Mouse (Mus musculus): Measurements from ENCODE around the gene Alox12.

Alox12 gene

DNA sequence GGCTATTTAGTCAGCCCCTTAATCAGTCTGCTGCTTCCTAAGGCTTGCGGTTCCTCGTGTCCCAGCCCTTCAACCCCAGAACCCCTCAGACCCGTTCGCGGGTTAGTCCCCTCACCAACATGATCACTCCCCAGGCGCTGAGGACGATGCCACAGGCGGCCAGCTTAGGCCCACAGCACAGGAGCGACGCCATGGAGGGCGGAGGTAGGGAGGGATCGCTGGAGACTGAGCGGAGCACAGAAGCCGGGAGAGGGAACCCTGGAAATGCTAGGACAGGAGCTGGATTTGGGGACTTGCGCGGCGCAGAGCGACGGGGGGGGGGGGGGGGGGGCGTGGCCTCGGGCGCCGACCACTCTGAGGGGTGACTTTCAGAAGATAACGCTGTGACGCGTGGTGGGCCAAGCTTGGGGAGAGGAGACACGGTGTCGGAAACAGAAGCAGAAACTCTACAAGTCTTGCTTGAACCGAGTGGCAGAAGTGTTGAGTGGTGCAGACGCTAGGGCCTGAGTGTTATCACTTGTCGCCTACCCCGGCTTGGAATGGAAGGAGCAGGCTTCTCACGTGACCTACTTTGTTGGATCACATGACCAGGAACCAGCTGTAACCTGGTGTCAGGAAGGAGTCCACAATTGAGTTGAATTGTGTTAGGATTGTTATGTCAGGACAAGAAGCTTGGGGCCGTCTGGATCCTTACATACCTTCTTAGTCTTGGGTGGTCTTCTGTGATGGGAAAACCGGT, 15.4 kb downstream of the Alox12 start, which contains the start of the genes Gm21988 and Rnasek:
TSS of gene Gm21988 (minus strand) at position 290 of the 739 bp plus-strand sequence.
TSS of gene Rnasek (minus strand) at position 302 of the 739 bp plus-strand sequence.
- DNase-seq (ENCODE audit: low read depth, low spot score): peak; percentile 90

DNA sequence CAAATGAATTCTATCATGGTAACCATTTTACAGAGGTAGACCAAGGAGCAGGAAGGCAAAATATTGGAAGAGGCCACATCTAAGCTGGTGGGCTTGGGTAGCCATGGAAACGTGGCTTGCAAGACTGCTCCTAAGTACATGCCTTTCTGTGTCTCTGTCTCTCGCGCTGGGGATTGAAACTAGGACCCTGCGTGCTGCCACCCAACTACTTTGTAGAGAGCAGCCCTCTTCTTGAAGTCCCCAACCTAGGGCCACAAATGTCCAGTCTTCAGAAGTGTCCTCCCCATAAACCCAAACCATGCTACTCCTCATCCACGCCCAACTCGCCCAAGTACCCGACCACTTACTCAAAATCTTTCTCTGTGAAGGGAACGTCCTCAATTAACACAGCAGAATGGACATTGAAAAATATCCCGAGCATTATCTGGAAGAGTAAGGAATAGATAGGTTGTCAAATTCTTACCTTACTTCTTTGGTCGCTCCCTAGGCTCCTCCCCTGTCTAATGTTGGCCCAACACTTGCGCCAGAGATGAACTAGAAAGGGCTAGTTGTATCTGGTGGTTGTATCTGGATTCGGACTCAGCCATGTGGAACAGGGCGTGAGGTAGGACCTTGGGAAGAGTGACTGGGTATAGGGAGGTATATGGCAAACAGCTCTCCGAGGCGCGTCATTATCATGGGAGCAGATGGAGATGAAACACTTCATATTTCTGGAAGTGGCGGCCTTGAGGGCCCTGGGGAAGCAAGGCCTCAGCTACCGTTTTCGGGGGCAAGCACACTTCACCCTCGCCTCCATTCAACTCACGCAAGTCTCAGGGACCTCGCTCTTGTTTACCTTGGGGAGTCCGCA, 16.3 kb downstream of the Alox12 start:
- DNase-seq (ENCODE audit: low read depth, low spot score): no peak

DNA sequence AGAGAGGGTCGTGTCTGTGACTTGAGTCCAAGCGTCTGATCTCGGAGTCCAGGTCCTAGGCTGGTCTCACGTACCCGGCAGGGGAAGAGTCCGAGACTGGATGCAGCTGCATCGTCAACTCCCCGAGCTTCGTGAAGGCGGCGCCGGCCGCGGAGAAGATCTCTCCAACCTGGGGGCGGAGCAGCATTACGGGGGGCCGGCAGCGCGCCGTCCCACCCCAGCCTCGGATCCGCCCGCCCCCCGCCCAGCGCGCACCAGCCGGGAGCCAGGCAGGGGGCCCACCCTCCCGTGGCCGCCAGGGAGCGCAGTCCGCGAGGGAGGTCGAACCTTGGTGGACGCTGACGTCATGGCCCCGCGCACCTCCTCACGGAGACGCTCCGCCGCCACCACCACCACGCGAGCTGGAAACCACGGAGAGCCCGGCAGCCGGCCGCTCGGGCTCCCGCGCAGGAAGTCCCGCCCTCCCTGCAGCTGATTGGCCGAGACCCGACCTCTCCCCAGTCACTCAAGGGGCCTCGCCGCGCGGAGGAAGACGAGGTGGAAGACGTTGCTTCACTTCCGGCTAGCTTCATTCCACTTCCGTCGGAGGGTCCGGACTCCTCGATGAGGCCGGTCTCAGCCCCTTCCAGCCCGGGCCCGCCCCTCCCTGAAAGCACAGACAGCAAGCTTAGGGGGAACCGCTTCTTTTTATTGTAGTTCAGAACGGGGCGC, 17.5 kb downstream of the Alox12 start, which contains the start of gene 0610010K14Rik:
TSS of gene 0610010K14Rik (minus strand) at position 458 of the 711 bp plus-strand sequence.
- peak; percentile 97 for DNase-seq (ENCODE audit: low read depth, low spot score)

DNA sequence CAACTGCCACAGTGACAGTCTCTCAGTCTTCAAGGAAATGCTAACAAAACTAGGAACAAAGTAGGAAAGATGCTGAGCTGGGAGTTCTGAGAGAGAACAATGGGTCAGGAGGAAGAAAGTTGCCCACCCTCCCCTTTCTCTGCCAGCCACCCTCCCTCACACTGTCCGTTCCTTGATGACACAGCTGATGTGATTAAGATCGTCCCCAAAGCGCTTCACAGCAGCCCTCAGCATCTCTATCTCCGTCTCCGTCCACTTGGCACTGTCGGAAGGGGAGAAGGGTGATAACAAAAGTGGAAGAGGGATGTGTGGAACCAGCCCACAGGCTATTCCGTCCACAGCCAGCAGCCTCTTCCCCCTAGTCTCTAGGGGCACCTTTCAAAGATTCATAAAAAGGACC, 18.4 kb downstream of the Alox12 start:
- no peak for DNase-seq (ENCODE audit: low read depth, low spot score)

DNA sequence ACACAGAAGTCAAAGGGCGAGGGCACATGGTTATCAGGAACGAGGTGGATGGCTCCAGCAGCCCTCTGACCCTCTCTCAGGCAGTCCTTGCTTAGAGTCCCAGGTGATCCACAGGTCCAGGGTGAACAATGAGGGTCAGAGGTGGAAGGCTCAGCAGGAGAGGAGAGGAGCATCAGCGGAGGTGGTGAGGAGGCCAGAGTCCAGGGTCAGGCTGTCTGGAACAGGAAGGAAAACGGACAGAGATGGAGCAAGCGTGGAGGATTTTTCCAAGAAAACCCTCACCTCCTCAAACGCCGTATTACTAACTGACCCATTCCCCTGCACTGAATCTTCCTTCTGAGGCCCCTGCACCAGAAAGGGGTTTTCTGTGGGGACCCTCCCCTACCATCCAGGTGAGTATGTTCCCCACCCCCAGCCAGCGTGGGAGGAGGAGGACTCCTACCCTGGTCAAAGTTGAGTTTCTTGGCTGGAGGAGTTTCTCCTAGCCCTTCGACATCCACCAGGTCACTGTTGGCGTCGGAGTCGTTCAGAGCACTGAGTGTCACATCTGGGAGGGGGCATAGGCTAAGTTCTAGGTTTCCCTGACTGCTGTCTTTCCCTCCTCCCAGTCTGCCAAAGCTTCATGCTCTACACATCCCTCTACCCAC, 19.8 kb downstream of the Alox12 start:
- DNase-seq (ENCODE audit: low read depth, low spot score): no peak

DNA sequence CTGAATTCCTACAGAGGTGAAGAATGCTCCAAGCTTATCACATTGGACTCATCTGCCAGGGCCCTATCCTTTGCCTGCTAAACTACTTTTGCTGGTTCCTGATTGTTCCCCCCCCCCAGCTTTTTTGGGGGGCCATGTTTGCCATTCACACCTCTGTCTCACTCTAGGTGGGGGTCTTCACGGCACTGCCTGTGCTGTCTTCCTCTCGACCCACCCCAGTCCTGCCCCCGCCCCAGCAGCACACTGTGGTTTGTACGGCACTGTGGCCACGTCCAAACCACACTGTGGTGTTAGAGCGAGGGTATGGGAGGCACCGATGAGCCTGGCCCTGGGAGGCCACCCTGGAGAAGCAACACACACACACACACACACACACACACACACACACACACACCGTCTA, 20.7 kb downstream of the Alox12 start:
- no peak for DNase-seq (ENCODE audit: low read depth, low spot score)

DNA sequence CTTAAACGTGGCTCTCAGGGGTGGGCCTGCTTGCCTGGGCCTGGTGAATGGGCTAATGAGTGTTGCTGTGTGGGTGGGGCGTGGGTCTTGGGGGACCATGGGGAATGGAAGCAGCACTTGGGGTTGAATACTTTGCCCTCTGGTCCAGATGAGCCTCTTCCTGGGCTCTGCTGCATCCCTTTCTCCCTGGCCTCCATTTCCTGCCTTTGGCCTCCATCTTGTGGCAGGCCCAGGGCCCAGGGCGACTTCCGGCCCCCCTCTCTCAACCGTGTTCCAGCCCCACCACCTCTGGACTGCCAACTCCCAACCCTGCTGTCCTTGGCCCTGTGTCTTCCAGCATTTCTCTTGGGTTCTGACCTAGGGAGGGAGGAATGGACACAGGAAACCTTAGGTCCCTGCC, 21.1 kb downstream of the Alox12 start:
- DNase-seq (ENCODE audit: low read depth, low spot score): no peak

DNA sequence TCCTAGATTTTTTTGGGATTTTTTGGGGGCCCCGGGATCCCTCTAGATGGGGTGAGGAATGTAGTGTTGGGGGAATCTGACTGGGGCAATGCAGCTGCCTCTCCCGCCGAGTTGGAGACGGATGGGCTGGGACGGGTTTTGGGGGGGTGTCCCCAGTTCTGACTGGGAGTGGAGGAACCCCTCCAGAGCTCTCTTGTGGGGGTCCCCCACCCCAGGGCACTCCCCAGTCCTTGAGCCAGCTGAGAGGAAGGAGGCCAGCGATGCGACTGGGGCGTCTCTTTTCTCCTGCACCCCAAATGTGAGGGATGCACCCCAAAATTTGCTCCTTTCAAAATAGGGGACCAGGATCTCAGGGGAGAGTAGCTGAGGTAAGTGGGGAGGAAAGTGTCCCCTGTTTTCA, 22.1 kb downstream of the Alox12 start:
- no peak for DNase-seq (ENCODE audit: low read depth, low spot score)

DNA sequence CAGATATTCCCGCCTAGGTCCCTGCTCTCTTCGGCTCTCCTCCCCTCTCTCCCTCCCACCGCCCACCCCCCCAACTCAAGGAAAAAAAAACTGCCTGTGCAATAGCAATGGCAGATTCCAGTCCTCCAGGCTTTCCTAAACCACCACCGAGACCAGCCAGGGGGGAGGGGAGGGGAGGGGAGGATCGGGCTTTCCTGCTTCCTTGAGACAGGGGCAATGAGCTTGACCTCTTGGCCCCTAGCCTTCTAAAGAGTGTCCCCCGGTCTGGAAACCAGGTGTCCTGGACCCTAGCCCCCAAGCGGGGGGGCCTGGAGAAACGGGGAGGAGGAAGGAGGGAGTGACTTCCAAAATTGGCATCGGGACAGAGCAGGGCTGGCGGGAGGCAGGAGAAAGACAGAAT, 22.6 kb downstream of the Alox12 start:
- peak; percentile 77 for DNase-seq (ENCODE audit: low read depth, low spot score)

DNA sequence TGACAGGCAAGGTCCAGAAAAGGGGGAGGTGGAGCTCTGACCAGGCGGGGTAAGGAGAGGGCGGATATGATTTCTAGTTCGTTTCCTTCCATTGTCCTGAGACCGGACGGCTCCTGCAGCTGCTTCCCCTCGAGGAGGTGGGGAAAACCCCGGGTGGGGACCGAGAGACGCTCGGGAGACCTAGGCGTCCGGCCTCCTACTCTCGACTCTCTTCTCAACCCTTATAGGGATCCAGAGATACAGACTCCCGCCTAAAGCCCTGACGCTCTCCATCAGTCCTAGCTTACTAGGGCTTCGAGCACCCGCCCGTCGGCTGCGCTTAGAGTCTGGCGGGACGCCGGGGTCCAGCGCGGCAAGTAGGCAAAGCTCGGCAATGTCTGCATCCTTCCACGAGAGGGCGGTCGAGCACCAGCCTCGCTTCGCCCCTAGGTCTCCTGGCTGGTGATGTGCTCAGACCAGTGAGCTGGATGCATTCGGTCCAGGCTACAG, 24.9 kb downstream of the Alox12 start:
- DNase-seq (ENCODE audit: low read depth, low spot score): peak; percentile 88

DNA sequence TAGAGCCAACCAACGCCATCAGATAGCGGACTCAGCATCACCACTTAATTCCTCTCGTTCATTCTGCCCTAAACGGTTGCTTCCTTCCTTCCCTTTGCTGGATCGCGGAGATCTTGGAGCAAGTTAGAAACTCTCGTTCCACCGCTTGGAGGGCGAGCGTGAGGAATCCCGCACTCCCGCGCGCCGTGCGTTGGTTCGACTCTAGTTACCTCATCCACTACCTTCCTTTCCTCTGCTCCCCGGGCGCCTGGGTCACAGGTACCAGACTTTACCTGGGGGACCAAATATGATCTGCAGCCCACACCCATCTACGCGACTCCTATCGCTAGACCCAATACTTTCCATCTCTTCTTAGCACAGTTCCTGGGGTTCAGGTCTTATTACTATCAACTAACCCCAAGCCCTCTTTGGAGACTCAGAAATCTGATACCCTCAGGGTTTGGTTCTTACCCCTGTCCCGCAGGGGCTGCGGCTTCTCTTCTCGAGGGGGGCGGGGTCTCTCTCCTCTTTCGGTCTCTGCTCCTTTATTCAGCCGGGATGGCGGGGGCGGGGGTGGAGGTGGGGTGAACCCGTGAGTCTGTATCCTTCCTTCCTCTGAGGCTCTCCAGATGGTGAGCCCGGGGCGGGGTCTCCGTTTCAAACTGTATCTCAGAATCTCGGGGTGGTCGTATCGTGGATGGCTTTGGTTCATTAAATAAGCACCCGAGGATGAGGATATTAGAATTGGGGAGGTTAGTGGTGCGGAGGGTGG, 25.7 kb downstream of the Alox12 start, which contains the start of gene Bcl6b:
TSS of gene Bcl6b (minus strand) at position 539 of the 751 bp plus-strand sequence.
- peak; percentile 46 for DNase-seq (ENCODE audit: low read depth, low spot score)

DNA sequence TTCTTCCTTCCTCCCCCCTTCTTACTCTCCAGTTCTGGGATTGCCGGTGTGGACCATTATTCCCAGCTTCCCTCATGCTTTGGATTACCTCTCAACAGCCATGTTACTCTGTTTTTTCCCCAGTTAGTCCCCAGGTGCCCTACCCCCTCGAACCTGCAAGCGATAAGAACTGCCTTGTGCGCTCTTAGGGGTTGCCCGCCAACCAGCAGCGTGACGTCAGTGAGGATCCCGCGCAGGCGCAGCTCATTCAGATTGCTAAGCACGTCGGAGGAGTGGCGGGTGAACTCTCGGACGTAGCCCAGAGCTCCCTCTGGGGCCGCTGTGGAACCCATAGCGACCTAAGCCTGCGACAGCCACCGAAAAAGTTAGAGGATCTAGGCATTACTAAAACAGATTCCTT, 26.3 kb downstream of the Alox12 start:
- peak; percentile 97 for DNase-seq (ENCODE audit: low read depth, low spot score)

DNA sequence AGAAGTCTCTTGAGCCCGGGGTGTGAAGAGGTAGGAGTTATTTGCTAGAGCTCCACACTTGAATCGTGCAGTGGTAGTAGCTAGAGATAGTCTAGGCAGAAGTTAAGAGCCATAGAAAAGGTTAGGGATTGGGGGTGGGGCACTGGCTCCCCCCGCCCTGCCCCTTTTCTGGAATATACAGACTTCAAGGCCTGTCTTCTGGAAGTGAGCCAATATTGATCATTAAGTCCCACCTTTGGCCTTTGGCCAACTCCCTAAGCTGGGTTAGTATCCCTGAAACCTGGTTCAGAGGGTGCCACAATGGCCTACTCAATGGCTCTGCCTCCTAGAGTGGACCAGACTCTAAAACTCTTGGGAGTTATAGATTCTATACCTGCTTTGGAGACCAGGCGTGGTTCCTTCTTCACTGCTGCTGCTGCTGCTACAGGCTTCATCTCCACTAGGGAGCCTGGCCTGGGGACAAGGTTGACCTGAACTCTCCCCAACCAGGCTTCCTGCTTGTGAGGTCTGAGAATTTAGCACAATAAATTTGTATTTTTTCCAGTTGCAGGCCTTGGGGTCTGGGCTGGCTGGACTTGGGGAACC, 27.4 kb downstream of the Alox12 start:
- no peak for DNase-seq (ENCODE audit: low read depth, low spot score)

DNA sequence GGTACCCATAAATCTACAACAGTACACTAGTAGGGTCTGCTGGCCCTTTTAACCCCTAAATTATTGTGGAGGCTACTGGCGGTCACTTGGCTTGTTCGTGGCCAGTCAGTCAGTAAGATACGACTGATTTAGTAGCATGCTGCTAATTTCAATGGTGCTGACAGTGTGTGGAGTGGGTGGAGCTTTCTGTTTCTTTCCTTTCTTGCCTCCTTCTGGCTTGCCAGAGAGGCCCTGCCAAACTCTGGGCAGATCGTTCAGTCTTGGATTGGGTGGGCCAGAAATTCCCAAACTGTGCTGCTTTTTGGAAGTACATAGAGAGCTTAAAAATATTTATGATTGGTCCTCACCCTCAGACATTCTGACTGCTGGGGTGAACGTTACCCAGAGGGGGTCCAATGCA, 28.0 kb downstream of the Alox12 start:
- no peak for DNase-seq (ENCODE audit: low read depth, low spot score)

DNA sequence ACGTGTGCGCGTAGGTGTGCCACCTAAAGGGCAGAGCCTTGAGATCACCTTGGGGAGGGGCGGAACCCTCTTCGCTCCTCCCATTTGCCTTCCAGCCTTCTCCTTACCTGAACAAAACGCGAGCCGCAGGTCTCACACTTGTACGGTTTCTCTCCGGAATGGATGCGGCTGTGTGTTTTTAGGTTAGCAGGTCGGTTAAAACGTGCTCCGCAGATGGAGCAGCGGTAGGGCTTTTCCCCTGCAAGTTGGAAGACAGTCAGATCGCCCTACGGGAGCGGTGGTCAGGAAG, 28.6 kb downstream of the Alox12 start:
- DNase-seq (ENCODE audit: low read depth, low spot score): peak; percentile 71

DNA sequence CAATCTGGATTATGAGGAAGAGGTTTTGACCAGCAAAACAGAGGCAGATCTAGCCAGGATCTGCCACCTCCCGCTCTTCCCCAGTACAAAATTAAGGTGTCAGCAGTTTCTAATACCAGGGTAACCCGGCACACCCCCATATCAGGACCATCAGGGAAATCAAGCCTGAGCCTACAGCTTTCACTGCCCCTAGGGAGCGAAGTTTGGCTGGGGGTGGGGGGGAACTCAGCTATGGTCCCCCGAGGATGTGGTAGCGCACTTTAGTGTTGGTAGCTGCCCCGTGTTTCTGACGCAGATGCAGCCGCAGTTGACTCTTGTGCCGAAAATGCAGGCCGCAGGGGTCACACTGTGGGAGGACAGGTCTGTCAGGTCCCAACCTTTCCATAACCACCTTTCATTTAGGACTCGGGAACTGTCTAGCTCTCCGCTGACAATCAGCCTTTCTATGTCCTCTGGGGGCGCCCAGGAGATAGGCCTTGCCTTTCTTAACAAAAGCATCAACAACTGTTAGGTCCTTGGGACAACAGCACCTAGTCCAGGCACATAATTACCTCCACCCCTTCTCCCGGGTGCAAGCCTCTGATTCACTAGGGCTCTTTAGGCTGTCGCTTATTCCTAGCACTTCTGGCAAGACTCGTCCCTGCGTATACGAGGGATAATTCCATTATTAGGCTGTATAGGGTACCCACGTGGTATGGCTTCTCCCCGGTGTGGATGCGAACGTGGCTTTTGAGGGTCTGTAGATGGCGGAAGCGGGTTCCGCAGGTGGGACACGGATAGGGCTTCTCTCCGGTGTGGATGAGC, 29.2 kb downstream of the Alox12 start:
- DNase-seq (ENCODE audit: low read depth, low spot score): peak; percentile 53

DNA sequence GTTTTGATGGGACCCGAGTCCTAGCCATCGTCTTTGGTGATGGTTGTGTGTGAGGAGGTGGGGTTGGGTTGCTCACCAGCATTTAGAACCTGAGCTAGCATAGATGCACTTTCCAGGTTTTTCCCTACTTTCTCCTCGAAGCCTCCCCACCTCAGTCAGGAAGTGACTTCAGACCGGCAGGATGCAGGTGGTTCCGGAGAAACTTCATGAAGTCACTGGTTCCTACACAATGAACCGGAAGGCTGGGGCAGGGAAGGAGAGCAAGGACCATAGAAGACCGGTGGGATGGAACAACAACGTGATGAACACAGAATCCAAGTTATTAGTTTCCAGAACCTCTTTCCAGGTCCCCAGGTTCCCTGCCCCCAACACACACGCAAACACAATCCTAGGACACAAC, 31.4 kb downstream of the Alox12 start:
- DNase-seq (ENCODE audit: low read depth, low spot score): no peak

DNA sequence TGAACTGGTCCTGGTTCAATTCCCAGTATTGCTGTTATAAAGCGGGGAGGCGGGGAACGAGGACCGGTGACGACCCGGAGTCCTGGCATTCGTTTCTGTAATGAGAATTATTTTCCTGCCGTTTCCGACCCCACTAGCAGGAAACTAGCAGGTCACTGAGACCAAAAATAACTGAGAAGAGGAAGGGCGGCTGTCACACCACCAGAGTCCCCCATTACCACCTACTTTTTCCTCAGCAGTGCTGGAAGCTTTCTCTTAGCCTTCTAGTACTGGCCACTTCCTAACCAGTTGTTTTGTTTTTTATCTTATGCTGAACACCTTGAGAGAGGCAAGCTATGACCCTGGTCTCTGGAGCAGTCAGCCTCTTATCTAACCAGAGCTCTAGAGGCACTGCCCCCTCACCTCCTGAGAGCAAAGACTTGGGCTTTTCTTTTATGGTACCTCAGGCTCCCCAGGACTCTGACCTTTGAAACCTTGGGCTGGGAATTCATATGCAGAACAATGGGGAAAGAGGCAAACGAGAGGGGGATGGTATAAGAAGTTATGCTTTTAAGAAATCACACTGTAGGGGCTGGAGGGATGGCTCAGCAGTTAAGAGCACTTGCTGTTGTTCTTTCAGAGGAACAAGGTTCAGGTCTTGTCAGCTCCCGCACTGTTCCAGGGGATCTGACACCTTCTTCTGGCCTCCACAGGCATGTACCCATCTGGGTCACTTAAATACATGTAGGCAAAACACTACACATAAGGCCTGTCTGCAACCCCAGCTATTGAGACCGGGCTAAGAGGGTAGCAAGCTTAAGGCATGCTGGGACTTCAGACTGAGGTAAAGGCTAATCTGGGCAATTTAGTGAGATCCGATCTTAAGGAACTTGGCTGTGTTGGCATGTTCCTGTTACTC, 33.3 kb downstream of the Alox12 start:
- DNase-seq (ENCODE audit: low read depth, low spot score): peak; percentile 63

All from ES-CJ7 (cell line).